Mouse (Mus musculus) hindbrain, embryonic 16.5 days (tissue): ENCODE measurements around the gene Ptprq. TPM values are rescaled to one million over a fixed set of nuclear protein-coding genes. Genes with fewer than 3 reads are reported as not detected.

Source experiments
- ATAC-seq: fragments of 200-750 bp; cut with Nextera tagmentation; 2 replicates; pipeline ENCODE4 v1.8.0; 2017; ENCODE audit warnings: moderate TSS enrichment, moderate library complexity
- H3K27ac ChIP-seq: fragments of 300-500 bp; sonication (generic); 2 replicates; pipeline ENCODE4 v1.5.1; 2014; ENCODE audit warnings: low read depth, mild to moderate bottlenecking, control low read depth, low read length, moderate library complexity
- H3K27me3 ChIP-seq: fragments of 300-500 bp; sonication (generic); replicated peaks from 2 replicates; pipeline ENCODE4 v1.6.1; 2014; ENCODE audit warnings: low read length; ENCODE audit not compliant: control insufficient read depth, insufficient read depth
- H3K36me3 ChIP-seq: fragments of 300-500 bp; sonication (generic); 2 replicates; pipeline ENCODE4 v1.6.1; 2014; ENCODE audit warnings: mild to moderate bottlenecking, low read length, moderate library complexity, mixed read lengths; ENCODE audit not compliant: control insufficient read depth, insufficient read depth
- H3K4me1 ChIP-seq: fragments of 300-500 bp; sonication (generic); 2 replicates; pipeline ENCODE4 v1.6.1; 2014; ENCODE audit warnings: low read depth, low read length; ENCODE audit not compliant: control insufficient read depth, insufficient read depth
- H3K4me2 ChIP-seq: fragments of 300-500 bp; sonication (generic); 2 replicates; pipeline ENCODE4 v1.6.1; 2014; ENCODE audit warnings: mild to moderate bottlenecking, low read length, control low read depth, moderate library complexity
- H3K4me3 ChIP-seq: fragments of 300-500 bp; sonication (generic); 2 replicates; pipeline ENCODE4 v1.5.1; 2014; ENCODE audit warnings: mild to moderate bottlenecking, low read length, control low read depth, moderate library complexity
- H3K9ac ChIP-seq: fragments of 300-500 bp; sonication (generic); 2 replicates; pipeline ENCODE4 v1.6.1; 2014; ENCODE audit warnings: low read depth, mild to moderate bottlenecking, control low read depth, low read length, moderate library complexity
- H3K9me3 ChIP-seq: fragments of 300-500 bp; sonication (generic); 2 replicates; pipeline ENCODE4 v1.6.1; 2014; ENCODE audit warnings: mild to moderate bottlenecking, low read length, moderate library complexity; ENCODE audit not compliant: control insufficient read depth
- whole genome bisulfite sequencing: fragments of 180-500 bp; shearing (Covaris S2); extraction: QIAGEN DNeasy Blood & Tissue Kit; methylation state at CpG from one replicate; pipeline ENCODE4 v1.1.7; 2014; 5-methylcytosine and 5-hydroxymethylcytosine counted together
- polyA plus RNA-seq: library from polyadenylated mRNA; unstranded; fragments of >200 nt; fragmentation: Nextera tagmentation; extraction: Ambion mirVana; gene quantifications from 2 replicates; pipeline ENCODE4 v1.2.1, GENCODE M21; 2015

The Ptprq gene
- polyA plus RNA-seq, 1 experiment from 2014 or later, result 0.06 TPM

GRCm38 (mm10) chr10:107601371-107601770 lies 118.5 kb downstream of the Ptprq start:
- Histone ChIP-seq H3K36me3 (no peaks in the 10 kb centered on the region), H3K9ac (no peak overlapping the region), H3K27me3 (no peaks in the 10 kb centered on the region), H3K4me3 (no peak overlapping the region), H3K9me3 (no peaks in the 10 kb centered on the region), H3K4me2 (no peak overlapping the region), H3K27ac (no peak overlapping the region), H3K4me1 (no peaks in the 10 kb centered on the region)
- ATAC-seq, result no peak
- 89% methylated on average over 6 of the region's 6 CpGs for WGBS

- Histone ChIP-seq H3K4me1 (no peaks in the 10 kb centered on the region), H3K27me3 (no peaks in the 10 kb centered on the region), H3K36me3 (no peaks in the 10 kb centered on the region), H3K27ac (no peak overlapping the region), H3K4me2 (no peak overlapping the region), H3K9ac (no peak overlapping the region), H3K4me3 (no peak overlapping the region), H3K9me3 (no peaks in the 10 kb centered on the region)
- ATAC-seq, result no peak
- WGBS, result 82% methylated on average over 5 of the region's 5 CpGs
Measured at GRCm38 (mm10) chr10:107583360-107583759, 136.5 kb downstream of the Ptprq start.

GRCm38 (mm10) chr10:107569044-107569443 lies 150.8 kb downstream of the Ptprq start:
- H3K27me3 ChIP-seq, result no peaks in the 10 kb centered on the region
- H3K9ac ChIP-seq, result no peak overlapping the region
- no peaks in the 10 kb centered on the region for H3K9me3 ChIP-seq
- ATAC-seq, result no peak
- no peaks in the 10 kb centered on the region for H3K4me1 ChIP-seq
- no peak overlapping the region for H3K4me2 ChIP-seq
- H3K36me3 ChIP-seq, result no peaks in the 10 kb centered on the region
- no peak overlapping the region for H3K27ac ChIP-seq
- 71% methylated on average over 3 of the region's 3 CpGs for WGBS
- H3K4me3 ChIP-seq, result no peak overlapping the region

- Histone ChIP-seq H3K4me3 (no peak overlapping the region), H3K4me2 (no peak overlapping the region), H3K27me3 (no peaks in the 10 kb centered on the region), H3K9ac (no peak overlapping the region), H3K36me3 (no peaks in the 10 kb centered on the region), H3K9me3 (no peaks in the 10 kb centered on the region), H3K4me1 (no peaks in the 10 kb centered on the region), H3K27ac (no peak overlapping the region)
- WGBS, result 88% methylated on average over 4 of the region's 4 CpGs
- ATAC-seq, result no peak
Measured at GRCm38 (mm10) chr10:107568261-107568660, 151.6 kb downstream of the Ptprq start.

GRCm38 (mm10) chr10:107562875-107563274 lies 157.0 kb downstream of the Ptprq start:
- Histone ChIP-seq H3K27me3 (no peaks in the 10 kb centered on the region), H3K27ac (no peak overlapping the region), H3K9me3 (no peaks in the 10 kb centered on the region), H3K4me1 (no peaks in the 10 kb centered on the region), H3K4me3 (no peak overlapping the region), H3K9ac (no peak overlapping the region), H3K4me2 (0 out of 2 replicates have a peak overlapping the region, but pooled peaks have one; percentile 15), H3K36me3 (no peaks in the 10 kb centered on the region)
- no peak for ATAC-seq
- WGBS, result 45% methylated on average over 13 of the region's 13 CpGs

GRCm38 (mm10) chr10:107560881-107561280 lies 159.0 kb downstream of the Ptprq start:
- Histone ChIP-seq H3K9me3 (no peaks in the 10 kb centered on the region), H3K9ac (no peak overlapping the region), H3K27ac (no peak overlapping the region), H3K4me1 (no peaks in the 10 kb centered on the region), H3K36me3 (no peaks in the 10 kb centered on the region), H3K4me3 (no peak overlapping the region), H3K4me2 (no peak overlapping the region), H3K27me3 (no peaks in the 10 kb centered on the region)
- ATAC-seq, result no peak

- H3K27ac ChIP-seq, result no peak overlapping the region
- no peak overlapping the region for H3K4me3 ChIP-seq
- WGBS, result 57% methylated on average over 1 of the region's 1 CpGs
Measured at GRCm38 (mm10) chr10:107543026-107543425, 176.8 kb downstream of the Ptprq start.

GRCm38 (mm10) chr10:107528758-107529157 lies 191.1 kb downstream of the Ptprq start:
- Histone ChIP-seq H3K27ac (no peak overlapping the region), H3K9me3 (no peaks in the 10 kb centered on the region), H3K9ac (no peak overlapping the region), H3K36me3 (no peaks in the 10 kb centered on the region), H3K27me3 (no peaks in the 10 kb centered on the region), H3K4me3 (no peak overlapping the region), H3K4me1 (no peaks in the 10 kb centered on the region), H3K4me2 (no peak overlapping the region)
- no peak for ATAC-seq
- 74% methylated on average over 1 of the region's 1 CpGs for WGBS

More at GRCm38 (mm10) chr10:107543026-107543425, 176.8 kb downstream of the Ptprq start:
- no peak for ATAC-seq
- Histone ChIP-seq H3K9me3 (no peaks in the 10 kb centered on the region), H3K4me2 (no peak overlapping the region), H3K4me1 (no peaks in the 10 kb centered on the region), H3K9ac (no peak overlapping the region), H3K36me3 (no peaks in the 10 kb centered on the region), H3K27me3 (no peaks in the 10 kb centered on the region)

- no peak overlapping the region for H3K9ac ChIP-seq
- H3K36me3 ChIP-seq, result no peaks in the 10 kb centered on the region
- no peak overlapping the region for H3K4me2 ChIP-seq
- no peak for ATAC-seq
- H3K4me3 ChIP-seq, result no peak overlapping the region
- no peaks in the 10 kb centered on the region for H3K9me3 ChIP-seq
- WGBS, result 79% methylated on average over 5 of the region's 5 CpGs
- H3K4me1 ChIP-seq, result no peaks in the 10 kb centered on the region
- H3K27ac ChIP-seq, result no peak overlapping the region
- no peaks in the 10 kb centered on the region for H3K27me3 ChIP-seq
Measured at GRCm38 (mm10) chr10:107519216-107519615, 200.6 kb downstream of the Ptprq start.

- Histone ChIP-seq H3K9ac (no peak overlapping the region), H3K27me3 (no peaks in the 10 kb centered on the region), H3K27ac (no peak overlapping the region), H3K4me3 (no peak overlapping the region), H3K36me3 (no peaks in the 10 kb centered on the region), H3K4me1 (no peaks in the 10 kb centered on the region), H3K4me2 (no peak overlapping the region), H3K9me3 (no peaks in the 10 kb centered on the region)
- 75% methylated on average over 7 of the region's 7 CpGs for WGBS
- no peak for ATAC-seq
Measured at GRCm38 (mm10) chr10:107516641-107517040, 203.2 kb downstream of the Ptprq start.
